Mouse (Mus musculus) G1E (cell line): ENCODE data around the gene Cdc34.

ENCODE experiments used
- CTCF ChIP-seq: IDR thresholded peaks from 2 replicates; pipeline ENCODE4 v1.5.1; 2012; ENCODE audit warnings: low read depth, low read length, inconsistent platforms, mixed read lengths
- GATA2 ChIP-seq: IDR thresholded peaks from 2 replicates; pipeline ENCODE4 v1.6.1; 2012; ENCODE audit warnings: low read depth, low read length, inconsistent platforms, borderline replicate concordance
- TAL1 ChIP-seq: conservative IDR thresholded peaks from 2 replicates; pipeline ENCODE4 v1.6.1; 2012; ENCODE audit warnings: low read depth, low read length, inconsistent platforms, mixed read lengths

DNA sequence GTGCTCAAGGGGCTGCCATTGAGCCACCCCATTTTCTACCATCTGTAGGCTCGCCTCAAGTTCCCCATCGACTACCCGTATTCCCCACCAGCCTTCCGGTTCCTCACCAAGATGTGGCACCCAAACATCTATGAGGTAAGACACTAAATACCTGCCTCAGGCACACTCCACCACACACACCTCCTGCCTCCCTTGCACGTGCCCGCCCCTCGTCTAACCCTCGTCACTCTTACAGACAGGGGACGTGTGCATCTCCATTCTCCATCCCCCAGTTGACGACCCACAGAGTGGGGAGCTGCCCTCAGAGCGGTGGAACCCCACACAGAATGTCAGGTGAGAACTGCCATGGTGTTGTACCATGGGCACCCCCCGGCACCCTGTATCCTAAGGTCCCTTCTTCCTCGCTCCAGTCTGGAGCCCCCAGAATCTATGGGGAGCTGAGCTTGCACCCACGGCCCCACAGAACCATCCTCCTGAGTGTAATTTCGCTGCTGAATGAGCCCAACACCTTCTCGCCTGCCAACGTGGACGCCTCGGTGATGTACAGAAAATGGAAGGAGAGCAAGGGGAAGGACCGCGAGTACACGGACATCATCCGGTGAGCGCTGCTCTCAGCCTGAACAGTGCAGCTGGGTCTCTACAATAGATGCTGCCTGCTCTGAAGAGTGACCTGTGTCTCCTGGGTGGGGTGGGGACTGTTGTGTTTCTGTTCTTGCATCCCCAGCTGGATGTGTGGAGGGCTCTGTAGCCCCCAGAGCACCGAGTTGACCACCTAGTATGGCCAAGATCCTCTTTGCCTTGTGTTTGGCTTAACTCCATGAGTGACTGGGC lies 3.0 kb downstream of the Cdc34 start:
- TF ChIP-seq CTCF = no peak
- TF ChIP-seq GATA2 = no peak
- no peak for TF ChIP-seq TAL1
